Mouse (Mus musculus) adrenal gland, postnatal 36 days (tissue): ENCODE results near the gene H2afy. TPM values are rescaled to one million over a fixed set of nuclear protein-coding genes. Genes with fewer than 3 reads are reported as not detected.
A peak's percentile ranks its signal among the peaks of the same experiment; 100 is the strongest.

Experiments used
- DNase-seq, 2 experiments: peaks; one replicate each; pipeline ENCODE4 v3.0.0; 2021; ENCODE audit warnings: mixed read lengths in 1 of 2
- total RNA-seq, 2 experiments: library from RNA; stranded (reverse); gene quantifications; 2 replicates each; pipeline ENCODE4 v1.2.3; 2021

H2afy gene
- total RNA-seq, 2 experiments from 2014 or later: 119 to 146 TPM

- DNase-seq: peak; percentile 67 to 74
Observed at GRCm38 (mm10) chr13:56151404-56152226, 15.5 kb upstream of the H2afy start.

- DNase-seq: peak; percentile 26 to 49
Observed at GRCm38 (mm10) chr13:56145523-56145922, 9.4 kb upstream of the H2afy start.

- peak in 1 of 2 experiments; percentile 17 for DNase-seq
Observed at GRCm38 (mm10) chr13:56144021-56144420, 7.9 kb upstream of the H2afy start.

DNA sequence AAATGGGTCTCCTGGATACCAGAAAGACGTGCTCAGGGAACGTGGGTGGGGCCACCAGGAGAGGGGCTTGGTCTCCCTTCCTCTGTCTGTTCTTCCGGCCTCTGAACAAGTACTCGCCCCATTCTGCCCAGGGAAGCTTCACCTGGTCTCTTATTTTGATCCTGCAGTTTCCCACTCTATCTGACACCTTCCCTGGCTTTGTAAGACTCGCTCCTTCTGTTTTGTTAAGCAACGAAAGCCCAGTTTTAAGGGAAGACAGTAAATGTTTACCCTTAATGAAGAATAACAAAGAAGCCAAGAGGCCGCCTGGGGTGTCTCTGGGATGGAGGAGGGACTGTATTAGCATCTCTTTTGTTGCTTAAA lies 7.0 kb upstream of the H2afy start:
- DNase-seq: no peak

GRCm38 (mm10) chr13:56142382-56143150 lies 6.4 kb upstream of the H2afy start:
- no peak for DNase-seq

- no peak for DNase-seq
Observed at GRCm38 (mm10) chr13:56139167-56139751, 3.1 kb upstream of the H2afy start.

- peak; percentile 94 to 97 for DNase-seq
Observed at GRCm38 (mm10) chr13:56135231-56136052, 719 bp downstream of the H2afy start.

DNA sequence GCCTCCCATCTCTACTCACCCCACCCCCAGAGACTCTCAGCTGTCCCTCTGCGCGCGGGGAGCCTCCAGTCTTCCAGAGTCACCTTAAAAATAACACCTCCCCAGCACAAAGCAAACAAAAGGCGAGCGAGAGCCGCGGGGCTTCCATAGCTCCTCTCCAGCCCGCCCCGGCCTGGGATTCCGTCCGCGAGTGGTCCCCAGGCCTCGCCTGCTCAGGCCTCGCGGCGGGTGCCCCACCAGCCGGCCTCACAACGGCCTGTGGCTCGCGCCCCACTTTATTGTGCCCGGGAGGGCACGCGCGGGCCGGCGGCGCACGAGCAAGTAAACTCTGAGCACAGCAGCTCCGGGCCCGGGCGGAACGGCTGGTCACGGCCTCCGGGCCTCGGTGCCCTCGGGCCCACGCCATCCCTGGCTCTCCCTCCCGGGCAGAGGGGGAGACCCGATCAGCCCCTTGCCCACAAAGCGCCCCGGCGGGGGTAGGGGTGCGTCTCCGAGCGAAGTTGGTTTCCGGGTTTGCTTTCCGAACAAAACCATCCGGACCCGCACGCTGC lies 1.5 kb downstream of the H2afy start:
- DNase-seq: peak; percentile 43 to 61

DNA sequence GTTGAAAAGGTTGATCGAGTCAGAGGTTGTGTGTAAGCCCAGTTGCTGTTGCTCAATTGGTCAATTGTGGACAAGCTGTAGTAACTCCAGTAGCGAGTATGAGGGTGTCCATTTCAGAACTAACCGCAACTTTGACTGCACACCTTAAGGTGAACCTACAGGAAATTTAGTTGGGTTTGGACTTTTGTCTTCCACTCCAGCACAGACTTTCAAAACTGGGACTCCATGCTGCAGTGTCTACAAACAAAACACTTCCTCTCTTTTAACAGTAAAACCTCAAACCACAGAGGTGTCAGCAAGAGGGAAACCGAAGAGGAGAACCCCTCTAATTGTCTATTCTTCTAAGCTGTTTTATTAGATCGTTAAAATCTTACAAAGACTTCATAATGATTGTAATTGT lies 2.1 kb downstream of the H2afy start:
- no peak for DNase-seq

GRCm38 (mm10) chr13:56132941-56133340 lies 3.2 kb downstream of the H2afy start:
- peak in 1 of 2 experiments; percentile 26 for DNase-seq

DNA sequence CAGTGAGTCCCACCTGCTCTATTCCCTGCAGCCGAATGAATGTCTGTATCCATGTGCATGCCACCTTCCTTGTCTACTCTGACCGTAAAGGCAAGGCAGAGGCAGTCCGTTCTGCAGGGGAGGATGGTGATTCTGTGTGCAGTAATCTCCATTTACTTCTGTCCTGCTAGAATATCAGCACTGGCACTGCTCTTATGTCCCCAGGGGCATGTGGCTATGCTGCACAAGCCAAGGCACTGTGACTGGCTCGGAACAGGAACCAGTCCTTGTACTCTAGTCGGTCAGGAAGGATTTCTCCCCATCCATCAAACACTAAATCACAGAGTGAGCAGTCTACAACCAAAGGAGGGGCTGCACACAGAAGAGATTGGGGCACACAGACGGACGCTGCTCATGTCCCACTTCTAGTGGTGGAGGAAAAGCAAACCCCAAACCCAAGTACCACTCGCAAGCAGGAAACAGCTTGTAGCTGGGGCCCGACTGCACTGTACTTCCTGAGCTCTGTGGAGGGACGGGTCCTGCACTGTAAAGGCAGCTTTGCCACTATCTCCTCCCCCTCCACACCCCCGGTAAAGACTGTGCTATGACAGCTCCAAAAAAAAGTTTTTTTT lies 3.7 kb downstream of the H2afy start:
- DNase-seq: no peak

- no peak for DNase-seq
Observed at GRCm38 (mm10) chr13:56130544-56130943, 5.6 kb downstream of the H2afy start.

- no peak for DNase-seq
Observed at GRCm38 (mm10) chr13:56129578-56129977, 6.6 kb downstream of the H2afy start.

- no peak for DNase-seq
Observed at GRCm38 (mm10) chr13:56129014-56129413, 7.1 kb downstream of the H2afy start.

GRCm38 (mm10) chr13:56125632-56126031 lies 10.5 kb downstream of the H2afy start:
- DNase-seq: no peak

GRCm38 (mm10) chr13:56123075-56123474 lies 13.1 kb downstream of the H2afy start:
- DNase-seq: no peak

GRCm38 (mm10) chr13:56117991-56118765 lies 18.0 kb downstream of the H2afy start:
- DNase-seq: no peak

DNA sequence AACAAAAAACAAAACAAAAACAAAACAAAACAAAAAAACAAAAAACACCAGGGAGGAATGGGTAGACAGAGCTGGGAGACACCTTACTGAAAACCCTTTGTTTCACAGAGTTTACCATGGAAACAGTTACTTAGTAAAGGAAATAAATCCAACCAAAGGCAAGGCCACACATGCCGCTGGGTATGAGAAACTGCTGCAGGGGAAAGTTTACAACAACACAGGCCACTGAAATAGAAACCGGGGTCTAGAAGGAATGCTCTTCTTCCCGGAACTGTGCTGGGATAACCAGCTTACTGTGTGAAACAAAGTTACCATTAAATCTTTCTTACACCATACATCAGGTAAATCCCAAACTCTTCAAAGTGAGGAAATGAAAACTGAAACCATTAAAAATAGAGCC lies 20.3 kb downstream of the H2afy start:
- peak in 1 of 2 experiments; percentile 43 for DNase-seq

DNA sequence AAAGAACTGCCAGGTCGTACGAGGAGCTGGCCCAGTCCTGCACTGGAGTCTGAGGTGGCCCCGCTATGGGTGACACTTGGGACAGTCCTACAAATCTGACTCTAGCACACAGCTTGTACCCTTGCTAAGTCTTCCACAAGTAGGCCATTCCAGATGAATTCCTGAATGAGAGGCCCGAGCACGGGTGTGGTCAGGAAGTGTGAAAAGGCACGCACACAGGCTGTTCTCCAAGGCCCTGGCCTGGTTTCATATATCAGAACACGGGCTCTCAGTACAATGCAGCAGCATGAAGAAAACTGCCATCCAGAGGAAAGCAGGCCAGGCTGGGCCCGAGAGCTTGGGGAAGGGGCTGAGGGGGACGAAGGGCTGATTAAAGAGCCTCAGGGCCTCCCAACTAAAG lies 20.8 kb downstream of the H2afy start:
- DNase-seq: peak in 1 of 2 experiments; percentile 44
